Mouse (Mus musculus) B cell, adult (primary cell): ENCODE data around the gene Ccdc88b. TPM values are rescaled to one million over a fixed set of nuclear protein-coding genes. Genes with fewer than 3 reads are reported as not detected.

Experiments
- total RNA-seq: library from RNA; stranded (reverse); gene quantifications from 4 replicates; pipeline ENCODE4 v1.2.4, GENCODE M21; 2023; ENCODE audit not compliant: inconsistent age

Ccdc88b gene
- total RNA-seq: 29.9 to 32.9 TPM (median 31.6 TPM) in 4 replicates

DNA sequence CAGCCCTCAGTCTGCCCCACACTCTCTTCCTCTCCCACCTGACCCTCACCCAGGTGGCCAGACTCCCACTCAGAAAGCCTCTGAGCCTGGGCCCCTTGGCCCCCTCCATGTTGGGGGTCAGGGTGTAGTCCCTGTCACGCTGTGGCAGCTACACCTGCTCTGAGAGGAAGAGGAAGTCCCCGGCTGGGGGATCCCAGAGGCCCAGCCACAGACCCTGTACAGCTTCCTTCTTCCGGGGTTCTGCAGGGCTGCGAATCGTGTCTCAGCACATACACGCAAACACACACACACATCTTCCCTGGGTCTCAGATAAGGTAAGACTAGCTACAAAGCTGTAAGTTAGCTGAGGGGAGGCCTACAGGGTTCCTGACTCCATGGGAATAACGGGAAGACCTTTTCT is at the start of gene Ccdc88b:
Gene Ccdc88b, minus strand, starts transcription at position 181 of the 400 bp plus-strand sequence.

DNA sequence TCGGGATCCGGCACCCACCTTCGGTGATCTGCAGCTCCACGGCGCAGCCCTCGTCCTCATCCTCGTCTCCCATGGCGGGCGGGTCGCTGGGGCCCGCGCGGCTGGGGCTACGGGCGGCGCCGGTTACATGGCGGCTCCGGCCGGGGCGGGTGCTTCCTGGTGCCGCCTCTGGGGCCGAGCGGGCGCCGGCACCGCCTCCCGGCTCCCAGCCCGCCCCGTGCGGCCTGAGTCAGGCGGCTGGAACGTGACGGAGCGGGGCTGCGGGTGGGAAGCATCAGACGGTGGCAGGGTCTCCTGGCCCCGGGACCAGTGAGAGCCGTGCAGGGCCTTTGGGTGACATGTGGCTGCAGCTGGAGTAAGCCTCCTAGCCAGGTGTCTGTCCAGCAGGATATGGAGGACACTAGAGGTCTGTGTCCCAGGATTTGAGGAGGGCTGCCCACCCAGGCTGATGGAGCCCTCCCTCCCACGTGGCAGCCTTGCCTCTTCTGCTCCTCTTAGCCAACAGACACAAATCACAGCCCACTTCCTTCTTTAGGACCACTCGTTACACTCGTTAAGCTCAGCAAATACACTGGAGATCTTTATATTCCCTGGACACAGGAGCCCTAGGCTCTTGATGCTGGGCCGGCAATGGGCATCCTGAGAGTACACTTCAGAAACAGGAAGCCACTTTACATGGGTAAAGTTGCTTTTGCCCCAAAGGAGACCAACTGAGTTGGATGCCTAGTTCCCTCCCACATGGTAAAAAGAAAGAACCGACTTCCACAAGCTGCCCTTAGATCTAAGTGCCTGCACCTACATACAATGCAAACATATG is 17.3 kb downstream of the Ccdc88b start, which contains the start of gene Rps6ka4:
Gene Rps6ka4, minus strand, starts transcription at position 162 of the 817 bp plus-strand sequence.

Other genes with a start within 250 kb of the Ccdc88b start
- 28.2 to 41.0 TPM (median 33.2 TPM) in 4 replicates for gene Rps6ka4, start 17.6 kb downstream of the Ccdc88b start, total RNA-seq
- 150 to 159 TPM (median 153 TPM) in 4 replicates for gene Trmt112, start 51.5 kb upstream of the Ccdc88b start, total RNA-seq
- 86.0 to 104 TPM (median 92.9 TPM) in 4 replicates for gene Prdx5, start 51.9 kb upstream of the Ccdc88b start, total RNA-seq
- gene Esrra, start 63.6 kb upstream of the Ccdc88b start, total RNA-seq: 55.4 to 59.7 TPM (median 56.1 TPM) in 4 replicates
- gene Catsperz, start 67.2 kb upstream of the Ccdc88b start, total RNA-seq: not detected in 4 replicates
- gene Kcnk4, start 76.3 kb upstream of the Ccdc88b start, total RNA-seq: not detected in 4 replicates
- gene Bad, start 83.7 kb upstream of the Ccdc88b start, total RNA-seq: 10.7 to 16.5 TPM (median 14.1 TPM) in 4 replicates
- 20.3 to 22.9 TPM (median 21.1 TPM) in 4 replicates for gene Gpr137, start 84.3 kb upstream of the Ccdc88b start, total RNA-seq
- 89.5 to 93.5 TPM (median 90.6 TPM) in 4 replicates for gene Ppp1r14b, start 116.8 kb upstream of the Ccdc88b start, total RNA-seq
- gene Plcb3, start 118.3 kb upstream of the Ccdc88b start, total RNA-seq: 13.5 to 15.8 TPM (median 15.0 TPM) in 4 replicates
- 27.8 to 34.0 TPM (median 30.5 TPM) in 4 replicates for gene Fkbp2, start 122.3 kb upstream of the Ccdc88b start, total RNA-seq
- 15.4 to 19.4 TPM (median 17.7 TPM) in 4 replicates for gene Vegfb, start 129.4 kb upstream of the Ccdc88b start, total RNA-seq
- gene Dnajc4, start 134.4 kb upstream of the Ccdc88b start, total RNA-seq: 23.7 to 27.8 TPM (median 26.5 TPM) in 4 replicates
- gene Nudt22, start 137.9 kb upstream of the Ccdc88b start, total RNA-seq: 4.4 to 6.2 TPM (median 5.2 TPM) in 4 replicates
- 4.5 to 6.6 TPM (median 5.6 TPM) in 4 replicates for gene Trpt1, start 137.9 kb upstream of the Ccdc88b start, total RNA-seq
- gene Fermt3, start 161.3 kb upstream of the Ccdc88b start, total RNA-seq: 167 to 182 TPM (median 174 TPM) in 4 replicates
- gene Stip1, start 181.8 kb upstream of the Ccdc88b start, total RNA-seq: 98.7 to 127 TPM (median 113 TPM) in 4 replicates
- 6.5 to 7.3 TPM (median 7.1 TPM) in 4 replicates for gene Macrod1, start 198.6 kb upstream of the Ccdc88b start, total RNA-seq
- 0.12 to 0.16 TPM in 2 of 4 replicates, not detected in the others for gene Flrt1, start 247.5 kb upstream of the Ccdc88b start, total RNA-seq